Mouse (Mus musculus) kidney, adult 11 months (tissue): ENCODE measurements around the gene Slit3.

Experiments
- DNase-seq: peaks from one replicate; pipeline ENCODE4 v3.0.0; 2022

Slit3 gene

DNA sequence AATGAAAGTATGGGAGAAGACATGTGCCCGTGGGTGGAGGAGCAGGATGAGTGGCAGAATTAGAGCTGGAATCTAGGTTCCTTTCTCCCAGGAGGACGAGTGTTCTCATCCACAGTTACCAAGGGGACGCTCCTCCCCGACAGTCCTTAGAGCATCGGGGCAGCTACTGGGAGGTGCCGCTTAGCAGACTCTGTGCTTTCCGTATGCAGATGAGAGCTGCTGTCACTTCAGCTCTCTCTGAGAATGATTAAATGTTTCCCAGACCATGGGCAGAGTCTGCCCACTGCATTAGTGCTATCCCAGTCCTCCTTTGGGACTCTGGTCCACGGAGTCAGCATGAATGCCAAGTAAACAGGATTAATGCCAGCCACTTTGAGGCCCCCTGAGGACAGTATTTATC, 359.1 kb downstream of the Slit3 start:
- DNase-seq, result no peak

DNA sequence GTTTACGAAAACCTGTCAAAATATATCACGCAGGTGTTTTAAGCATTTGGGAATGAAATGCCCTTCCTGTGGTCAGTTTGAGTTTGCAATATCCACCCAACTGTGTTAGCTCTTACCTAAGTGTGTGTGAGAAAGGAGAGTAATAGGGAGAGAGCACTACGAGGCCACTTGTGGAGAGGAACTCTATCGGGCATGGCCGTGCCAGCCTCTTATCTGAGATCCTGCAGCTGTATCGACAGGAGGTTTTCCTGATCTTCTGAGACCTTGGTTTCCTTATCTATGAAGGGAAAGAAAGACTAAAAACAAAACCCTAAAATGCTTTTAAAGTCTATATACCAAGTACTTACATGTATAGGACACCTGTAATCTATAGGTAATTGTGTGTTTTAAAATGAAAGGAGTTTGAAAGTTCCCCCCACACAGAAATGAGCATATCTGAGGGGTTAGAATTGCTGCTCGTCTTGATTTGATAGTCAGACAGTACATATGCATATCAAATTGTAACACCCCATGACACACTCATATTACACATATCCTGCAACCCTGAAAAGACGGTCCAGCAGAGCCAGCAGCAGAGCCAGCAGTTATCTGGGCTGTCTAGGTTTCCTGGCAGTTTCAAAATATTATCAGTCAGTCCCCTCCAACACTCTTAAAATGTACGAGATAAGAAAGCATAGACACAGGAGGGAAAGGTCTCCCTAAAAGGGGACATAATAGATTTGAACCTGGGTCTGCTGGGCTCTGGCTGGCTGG, 360.8 kb downstream of the Slit3 start:
- no peak for DNase-seq

DNA sequence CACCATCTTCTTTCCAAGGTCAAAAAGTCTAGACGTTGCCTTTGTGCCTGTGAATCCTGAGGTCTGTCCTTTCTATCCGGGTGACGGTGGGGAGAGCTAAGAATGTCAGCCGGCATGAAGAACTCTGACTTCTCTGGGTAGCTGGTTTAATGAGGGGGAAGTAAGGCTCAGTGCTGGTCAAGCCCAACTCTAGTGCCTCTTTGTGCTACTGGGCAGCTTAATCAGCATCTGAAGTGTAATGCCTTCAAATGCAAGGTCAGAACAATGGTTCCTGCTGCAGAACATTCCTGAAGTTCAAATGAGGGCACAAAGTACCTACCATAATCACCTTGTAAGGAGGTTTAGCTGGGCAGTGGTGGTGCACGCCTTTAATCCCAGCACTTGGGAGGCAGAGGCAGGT, 366.9 kb downstream of the Slit3 start:
- no peak for DNase-seq

DNA sequence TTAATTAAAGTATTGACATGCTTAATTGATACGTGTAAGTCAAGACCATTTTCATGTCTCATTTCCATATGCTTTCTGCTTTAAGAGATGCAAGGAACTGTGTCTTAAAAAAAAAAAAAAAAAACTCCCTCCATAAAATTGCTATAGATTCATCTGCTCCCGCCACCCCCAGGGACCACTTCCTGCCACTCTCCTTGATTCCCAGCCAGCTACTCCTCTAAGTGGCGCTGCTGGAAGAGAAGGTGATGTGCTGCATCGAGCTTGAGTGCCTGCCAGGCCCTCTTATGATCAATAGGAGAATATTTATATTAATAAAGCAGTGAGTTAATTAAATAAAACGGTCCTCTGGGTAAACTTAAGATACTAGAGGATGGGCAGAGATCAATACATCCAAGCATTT, 370.7 kb downstream of the Slit3 start:
- DNase-seq, result no peak

DNA sequence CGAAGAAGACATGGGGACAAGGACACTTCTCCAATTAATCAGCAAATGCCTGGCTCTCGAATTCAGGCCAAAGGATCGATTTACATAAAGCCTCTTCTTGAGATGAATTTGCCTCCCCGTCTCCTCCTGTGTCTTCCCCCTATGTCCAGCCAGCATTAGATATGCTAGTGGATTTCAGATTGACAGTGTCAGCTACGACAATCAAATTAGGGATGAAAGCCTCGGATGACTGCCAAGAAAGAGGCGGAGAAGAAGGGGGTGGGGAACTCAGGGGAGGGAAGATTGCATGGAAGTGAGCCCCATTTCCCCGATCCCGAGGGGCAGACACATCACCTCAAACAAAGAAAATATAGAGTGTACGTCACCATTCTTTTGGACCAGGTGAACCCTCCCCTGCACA, 375.9 kb downstream of the Slit3 start:
- no peak for DNase-seq

DNA sequence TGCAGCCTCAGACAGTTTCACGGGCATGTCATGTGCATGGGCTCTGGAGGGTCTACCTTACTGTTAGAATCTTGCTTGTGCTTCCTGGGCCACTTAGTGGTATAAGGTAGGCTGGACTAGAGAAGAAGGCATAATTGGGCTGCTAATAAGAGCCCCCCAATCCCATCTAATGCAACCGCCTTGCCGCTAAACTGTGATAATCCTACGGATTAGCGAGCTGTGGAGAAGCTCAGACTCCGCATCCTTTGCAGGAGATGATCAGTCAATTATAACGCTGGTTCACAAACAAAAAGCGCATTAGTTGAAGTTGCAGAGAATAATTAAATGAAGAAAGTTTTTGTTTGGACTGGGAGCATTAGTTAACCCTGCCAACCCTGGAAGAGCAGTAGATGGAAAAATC, 376.9 kb downstream of the Slit3 start:
- DNase-seq, result no peak

DNA sequence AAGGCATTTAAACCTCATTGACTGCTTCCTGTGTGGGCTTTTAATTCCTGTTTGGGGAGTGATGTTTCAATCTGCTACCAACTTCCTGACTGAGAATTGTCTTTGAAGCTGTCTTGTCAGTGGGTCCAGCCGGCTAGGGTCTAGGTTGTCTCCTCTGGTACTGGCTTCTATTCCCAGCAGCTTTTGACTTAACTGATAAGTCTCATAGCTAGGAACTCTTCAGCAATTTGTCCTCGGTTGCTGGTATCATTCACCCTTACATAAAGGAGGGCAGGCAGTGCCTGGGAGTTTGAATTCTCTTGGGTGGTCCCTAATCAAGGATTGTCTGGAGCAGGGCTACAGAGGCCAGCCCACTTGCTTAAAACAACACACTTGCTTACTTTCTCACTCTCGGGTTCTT, 381.1 kb downstream of the Slit3 start:
- DNase-seq, result no peak

DNA sequence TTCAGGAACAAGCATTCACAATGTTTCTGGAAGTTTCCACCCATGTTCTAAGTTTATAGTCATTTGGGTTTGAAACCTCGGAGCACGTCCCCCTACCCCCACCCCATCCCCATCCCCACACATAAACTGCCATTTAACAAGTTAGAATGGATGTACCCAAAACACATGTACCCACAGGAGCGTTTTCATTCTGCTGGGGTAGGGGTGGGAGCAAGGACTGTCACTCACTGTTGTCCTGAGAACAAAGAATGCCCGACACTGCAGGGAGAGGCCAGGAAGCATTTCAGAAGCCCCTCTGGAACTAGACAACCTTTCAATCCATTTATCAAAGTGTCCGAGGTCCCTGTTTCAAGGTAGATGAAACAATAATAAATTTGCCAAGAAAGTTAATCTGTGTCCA, 383.0 kb downstream of the Slit3 start:
- no peak for DNase-seq

DNA sequence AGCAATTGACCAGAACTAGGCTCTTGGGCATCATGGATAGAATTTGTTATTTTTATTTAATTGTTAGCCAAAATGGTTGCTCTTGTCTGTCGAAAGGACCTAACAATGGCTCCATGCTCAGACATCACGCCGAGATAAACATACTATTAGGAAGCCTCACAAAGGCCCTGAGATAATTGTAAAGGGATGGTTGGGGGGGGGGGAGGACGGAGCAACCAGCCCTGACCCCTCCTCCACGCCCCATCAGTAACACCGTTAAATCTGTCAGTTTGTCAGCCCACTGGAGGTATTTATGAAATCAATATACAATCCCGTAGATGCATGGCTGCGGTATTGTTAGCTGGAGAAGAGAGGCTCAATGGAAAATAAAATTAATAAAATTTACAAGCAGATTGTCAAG, 383.9 kb downstream of the Slit3 start:
- no peak for DNase-seq

DNA sequence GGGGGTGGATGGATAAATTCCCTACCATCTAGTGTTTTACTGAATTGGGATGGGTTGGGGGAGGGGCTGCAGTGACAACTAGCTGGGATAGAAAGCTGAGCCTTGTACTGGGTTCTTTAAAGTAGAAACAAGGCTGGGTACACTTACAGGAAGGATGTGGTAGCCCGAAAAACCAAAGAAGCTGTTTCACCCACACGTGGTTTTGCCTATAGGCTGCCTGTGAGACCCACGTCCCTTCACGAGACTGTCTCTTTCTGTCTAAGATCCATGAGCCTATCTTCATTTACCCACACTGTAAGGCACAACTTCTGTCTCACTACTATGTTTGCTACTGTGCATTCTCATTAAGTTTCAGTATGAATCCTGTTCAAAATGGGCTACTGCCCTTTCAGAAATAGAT, 384.3 kb downstream of the Slit3 start:
- DNase-seq, result no peak

DNA sequence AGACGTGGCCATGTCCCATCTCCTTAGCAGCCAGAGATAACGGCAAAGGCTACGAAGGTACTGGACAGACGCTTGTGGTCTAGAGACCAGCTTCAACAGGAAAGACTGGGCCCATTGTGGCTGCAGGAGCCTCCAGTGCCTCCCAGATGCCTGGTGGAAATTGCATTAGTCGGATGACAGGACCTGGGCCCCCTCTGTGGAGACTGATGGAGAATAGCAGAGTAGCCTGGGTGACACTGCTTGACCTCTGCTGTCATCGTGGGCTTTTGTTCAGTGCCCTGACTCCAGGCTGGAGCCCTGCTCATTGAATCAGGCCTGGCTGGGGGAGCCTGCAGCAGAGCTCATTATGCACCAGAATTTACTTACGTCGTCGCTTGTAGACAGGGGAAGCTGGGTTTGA, 384.8 kb downstream of the Slit3 start:
- no peak for DNase-seq

DNA sequence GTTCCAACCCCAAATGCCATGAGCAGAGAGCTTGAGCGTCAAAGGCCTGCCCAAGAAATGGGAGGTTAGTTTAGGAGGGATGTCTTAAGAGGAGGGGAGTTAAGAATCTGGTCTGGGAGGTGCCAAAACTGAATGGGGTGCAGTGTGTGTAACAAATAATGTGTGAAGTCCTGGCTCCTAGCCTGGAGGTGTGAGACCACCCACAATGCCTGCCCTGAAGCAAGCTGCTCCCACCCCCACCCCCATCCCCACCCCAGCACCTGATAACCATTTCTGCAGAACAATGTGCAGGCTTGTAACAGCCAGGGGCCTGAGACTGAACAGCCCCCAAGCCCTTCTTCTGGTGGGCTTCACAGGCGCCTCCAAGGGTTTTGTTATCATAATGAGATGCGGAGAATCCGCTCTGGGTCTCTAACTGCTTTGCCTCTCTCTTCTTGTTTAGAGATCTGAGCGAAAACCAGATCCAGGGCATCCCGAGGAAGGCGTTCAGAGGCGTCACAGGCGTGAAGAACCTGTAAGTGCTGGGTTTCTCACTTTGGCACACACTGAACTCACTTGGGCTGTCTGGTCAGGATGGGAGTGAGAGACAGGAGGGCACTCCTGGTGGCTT, 386.9 kb downstream of the Slit3 start:
- DNase-seq, result no peak

DNA sequence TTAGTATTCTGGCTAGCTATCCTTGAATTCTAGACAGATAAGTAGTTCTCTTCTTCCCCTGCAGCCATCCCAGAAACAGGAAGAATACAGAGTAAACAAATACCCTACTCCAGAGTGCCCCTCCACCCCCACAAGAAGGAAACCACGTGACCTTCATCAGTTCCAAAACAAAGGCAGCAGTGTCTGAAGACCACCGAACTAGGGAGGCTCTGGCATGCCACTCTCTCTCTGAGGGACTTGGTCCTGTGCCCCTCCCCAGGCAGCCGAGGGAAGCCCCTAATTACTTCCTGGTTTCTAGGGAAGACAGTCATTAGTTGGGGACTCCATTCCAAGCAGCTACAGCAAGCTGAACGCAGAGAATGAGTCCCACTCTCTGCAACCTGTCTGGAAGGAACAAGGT, 391.7 kb downstream of the Slit3 start:
- DNase-seq, result no peak

DNA sequence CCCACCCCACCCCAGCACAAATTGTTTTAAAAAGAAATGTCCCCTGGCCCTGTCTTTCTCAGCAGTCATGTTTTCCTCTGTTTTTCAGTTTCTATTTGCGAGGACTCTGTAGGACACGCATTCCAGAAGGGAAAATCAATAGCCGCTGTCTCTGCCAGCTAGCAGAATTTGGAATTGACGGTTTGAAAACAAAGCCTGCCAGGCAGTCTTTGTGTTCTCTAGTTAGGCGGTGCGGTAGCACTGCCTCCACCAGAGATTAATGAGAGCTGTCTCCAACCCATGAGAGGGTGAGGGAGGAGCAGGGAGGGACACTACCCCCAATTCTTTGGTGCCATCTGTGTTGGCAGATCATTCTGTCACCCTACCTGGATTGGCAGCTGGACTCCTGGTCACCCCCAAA, 392.3 kb downstream of the Slit3 start:
- DNase-seq, result no peak

DNA sequence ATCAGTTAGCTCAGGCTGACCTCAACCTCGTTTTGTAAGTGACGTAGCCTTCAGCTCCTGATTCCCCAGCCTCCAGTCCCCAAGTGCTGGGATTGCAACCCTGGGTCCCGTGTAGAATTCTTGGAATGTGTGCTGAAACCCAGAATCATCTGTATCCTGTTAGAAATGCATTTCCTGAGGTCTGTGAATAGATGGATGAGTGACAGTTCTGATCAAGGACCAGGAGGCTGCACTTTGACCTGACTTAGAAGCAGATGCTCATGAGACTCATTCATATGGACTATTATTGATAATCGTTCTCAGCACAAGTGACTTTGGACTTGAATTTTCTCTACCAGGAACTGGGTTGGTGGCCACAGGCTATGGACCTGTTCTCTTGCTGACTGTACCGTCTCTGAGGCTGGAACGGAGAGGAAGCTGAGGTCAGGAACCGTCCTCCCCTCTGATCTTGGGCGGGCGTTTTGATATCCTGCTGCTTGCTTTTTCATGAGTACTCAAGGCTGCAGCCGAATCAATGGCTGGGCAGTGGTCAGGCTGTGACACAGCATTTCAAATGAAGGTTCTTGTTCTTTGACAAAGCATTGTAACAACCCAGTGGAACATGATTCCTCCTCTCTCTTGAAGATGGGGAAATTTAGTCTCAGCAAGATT, 401.9 kb downstream of the Slit3 start:
- no peak for DNase-seq

DNA sequence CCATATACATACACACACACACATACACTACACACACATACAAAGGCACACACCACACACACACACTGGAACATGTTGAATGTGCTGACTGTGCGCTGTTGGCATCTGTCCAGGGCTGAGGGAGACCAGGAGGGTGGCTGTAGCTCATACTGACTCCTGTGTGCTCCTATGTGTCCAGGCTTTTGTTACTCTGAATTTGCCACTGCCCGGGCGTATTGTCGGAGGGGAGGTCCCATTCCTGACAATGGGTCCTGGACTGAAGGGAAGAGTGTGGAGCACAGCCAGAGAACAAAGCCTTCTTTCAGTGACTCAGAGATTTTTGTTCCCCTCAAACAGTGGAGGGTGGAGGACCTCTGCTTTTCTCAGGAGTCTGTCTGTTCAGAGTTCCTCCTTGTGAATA, 402.7 kb downstream of the Slit3 start:
- DNase-seq, result no peak

DNA sequence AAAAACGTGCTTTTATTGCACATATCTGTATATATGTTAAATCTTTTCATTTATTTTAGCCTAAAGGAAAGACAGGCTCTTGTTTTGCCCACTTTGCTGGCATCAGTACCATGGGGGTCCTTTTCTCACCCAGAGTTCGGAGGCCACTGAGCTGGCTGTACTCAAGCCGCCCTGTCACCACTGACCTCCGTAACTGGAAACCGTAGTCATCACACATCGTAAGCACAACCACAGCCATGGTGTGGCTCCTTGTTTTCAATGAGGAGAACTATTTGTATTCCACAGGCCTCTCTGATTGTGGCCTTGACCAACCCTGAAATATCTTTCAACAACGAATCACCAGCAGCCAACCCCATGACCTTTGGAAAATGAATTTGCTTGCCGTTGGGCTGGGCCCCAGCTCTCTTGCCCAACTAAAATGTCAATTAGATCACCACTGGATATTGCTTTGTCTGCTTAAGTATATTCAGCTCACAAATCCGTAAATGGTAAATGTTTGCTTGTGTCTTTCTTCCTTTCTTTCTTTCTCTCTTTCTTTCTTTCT, 405.3 kb downstream of the Slit3 start:
- DNase-seq, result no peak

DNA sequence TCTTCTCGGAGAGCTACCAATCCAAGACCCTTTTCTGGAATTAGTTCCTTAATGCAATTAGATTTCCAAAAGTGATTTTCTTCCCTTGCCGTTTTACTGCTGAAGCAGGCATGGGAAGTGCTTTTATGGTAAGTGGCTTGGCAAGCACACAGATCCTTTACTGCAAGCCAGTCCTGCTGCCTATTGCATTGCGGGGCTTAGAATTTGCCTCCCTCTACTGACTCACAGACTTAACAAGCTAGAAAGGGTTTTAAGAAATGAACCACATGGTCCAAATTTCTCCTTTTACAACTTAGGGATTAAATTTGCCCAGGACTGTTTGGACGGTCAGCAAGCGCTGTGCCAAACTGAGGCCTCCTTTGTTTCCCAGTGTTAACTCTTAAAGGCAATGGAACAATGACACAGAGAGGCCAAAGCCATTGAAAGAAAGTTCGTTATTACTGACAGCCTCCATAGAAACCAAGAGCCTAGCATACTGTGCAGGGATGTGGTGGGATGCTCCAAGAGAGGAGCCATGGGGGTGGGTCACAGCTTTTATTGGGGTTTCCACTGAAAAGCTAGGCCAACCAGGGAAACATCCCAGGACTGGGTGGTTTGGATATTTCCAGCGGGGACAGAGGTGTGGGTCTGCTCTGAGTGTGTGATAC, 406.9 kb downstream of the Slit3 start:
- no peak for DNase-seq

DNA sequence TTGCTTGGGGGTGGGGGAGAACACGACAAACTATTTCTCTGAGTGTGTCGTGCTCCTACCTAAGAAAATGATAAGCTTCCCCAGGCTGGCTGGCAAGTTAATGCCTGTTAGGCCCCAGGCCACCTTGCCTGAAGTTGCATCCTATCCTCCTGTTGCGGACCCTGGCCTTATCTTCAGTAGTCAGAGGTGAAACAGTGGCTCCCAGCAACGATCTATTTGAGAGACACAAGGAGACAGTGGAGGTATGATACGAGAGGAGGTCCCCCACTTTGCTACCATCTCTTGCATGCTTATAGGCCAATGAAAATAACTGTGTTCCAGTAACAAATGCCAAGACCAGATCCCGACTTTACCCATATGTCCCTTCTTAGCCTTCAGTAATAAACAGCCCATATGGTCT, 414.0 kb downstream of the Slit3 start:
- DNase-seq, result no peak

DNA sequence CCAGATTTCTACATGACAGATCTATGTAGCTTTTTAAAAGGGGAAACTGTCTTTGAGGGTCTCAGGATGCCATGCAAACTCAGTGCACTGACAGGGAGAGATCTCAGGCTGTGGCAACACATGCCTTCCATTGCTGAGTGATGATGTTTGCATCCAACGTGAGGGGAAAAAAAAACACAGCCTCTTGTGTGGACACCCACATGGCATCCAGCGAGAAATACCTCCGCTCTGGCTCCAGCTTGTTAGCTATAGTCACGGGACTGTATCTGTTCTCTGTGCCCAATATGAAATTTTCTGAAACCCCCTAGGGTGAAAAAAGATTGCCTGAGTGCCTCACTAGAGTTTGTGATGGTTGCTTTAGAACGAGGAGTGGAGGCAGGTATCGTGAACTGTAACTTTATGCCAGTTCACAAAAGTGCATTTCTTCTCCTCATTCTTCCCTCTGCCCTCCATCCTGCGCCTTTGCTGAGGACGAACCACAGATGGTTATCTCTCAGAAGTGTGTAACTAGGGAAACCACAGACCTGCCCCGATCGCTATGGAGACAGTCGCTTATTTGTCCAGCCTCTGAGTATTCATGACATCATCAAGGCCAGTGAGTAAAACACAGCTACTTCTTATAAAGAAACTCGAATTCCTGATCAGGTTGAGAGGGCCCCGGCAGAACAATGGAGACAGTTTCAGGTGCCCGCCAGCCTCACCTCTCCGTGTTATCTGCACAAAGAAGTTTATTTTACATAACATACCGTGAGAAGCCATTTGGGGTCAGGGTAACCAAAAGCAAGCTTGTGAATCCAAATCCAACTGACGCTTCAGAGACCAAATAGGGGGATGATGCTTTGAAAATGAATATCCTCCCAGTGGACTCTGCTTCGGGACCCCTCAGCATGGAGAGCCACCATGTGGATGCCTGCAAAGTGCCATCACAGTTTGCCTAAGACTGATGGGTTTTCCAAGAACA, 416.4 kb downstream of the Slit3 start:
- no peak for DNase-seq

DNA sequence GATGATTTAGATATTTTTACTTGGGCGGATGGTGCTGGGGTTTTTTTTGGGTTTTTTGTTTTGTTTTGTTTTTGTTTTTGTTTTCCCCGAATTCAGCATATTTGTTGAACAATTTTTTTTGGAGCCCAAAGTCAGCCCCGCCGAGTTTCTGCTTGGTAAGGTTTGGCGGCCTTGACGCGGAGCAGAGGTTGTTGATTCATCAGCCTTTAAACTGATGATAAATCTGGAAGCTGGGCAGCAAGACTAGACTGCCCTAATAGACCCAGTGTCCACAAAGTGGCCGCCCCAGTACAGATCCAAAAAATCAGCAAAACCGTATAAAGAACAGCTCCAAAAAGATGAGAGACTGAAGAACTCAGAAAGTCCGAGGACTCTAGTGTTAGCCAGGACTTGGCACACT, 421.7 kb downstream of the Slit3 start:
- DNase-seq, result no peak
